Mouse (Mus musculus) liver, postnatal 0 days (tissue): ENCODE measurements around the gene Galnt10. TPM values are rescaled to one million over a fixed set of nuclear protein-coding genes. Genes with fewer than 3 reads are reported as not detected.
"Not testable (repeated sequence)": the region's sequence is repeated elsewhere in the genome, so short reads cannot be mapped to it uniquely, and the experiment has no call there.

Source experiments
- ATAC-seq: fragments of 200-750 bp; cut with Nextera tagmentation; 2 replicates; pipeline ENCODE4 v1.8.0; 2017; ENCODE audit warnings: mild to moderate bottlenecking, moderate library complexity
- DNase-seq: peaks from one replicate; pipeline ENCODE4 v3.0.0-alpha.2; 2016
- H3K27ac ChIP-seq: fragments of 300-500 bp; sonication (generic); 2 replicates; pipeline ENCODE4 v1.5.1; 2014; ENCODE audit warnings: antibody characterized with exemption, moderate library complexity, mild to moderate bottlenecking, low read depth
- H3K27me3 ChIP-seq: fragments of 300-500 bp; sonication (generic); 2 replicates; pipeline ENCODE4 v1.6.1; 2014; ENCODE audit warnings: low read length, control low read depth, mixed read lengths; ENCODE audit not compliant: insufficient read depth
- H3K36me3 ChIP-seq: fragments of 300-500 bp; sonication (generic); replicated peaks from 2 replicates; pipeline ENCODE4 v1.6.1; 2014; ENCODE audit warnings: mild to moderate bottlenecking, control low read depth, low read length, moderate library complexity, mixed read lengths; ENCODE audit not compliant: insufficient read depth
- H3K4me1 ChIP-seq: fragments of 300-500 bp; sonication (generic); 2 replicates; pipeline ENCODE4 v1.6.1; 2014; ENCODE audit warnings: antibody characterized with exemption, mild to moderate bottlenecking, control low read depth; ENCODE audit not compliant: insufficient read depth
- H3K4me2 ChIP-seq: fragments of 300-500 bp; sonication (generic); 2 replicates; pipeline ENCODE4 v1.6.1; 2014; ENCODE audit warnings: low read depth, mild to moderate bottlenecking, low read length, moderate library complexity, mixed read lengths
- H3K4me3 ChIP-seq: fragments of 300-500 bp; sonication (generic); 2 replicates; pipeline ENCODE4 v1.5.1; 2014; ENCODE audit warnings: low read depth, low read length
- H3K9ac ChIP-seq: fragments of 300-500 bp; sonication (generic); replicated peaks from 2 replicates; pipeline ENCODE4 v1.6.1; 2014; ENCODE audit warnings: mild to moderate bottlenecking, moderate library complexity
- H3K9me3 ChIP-seq: fragments of 300-500 bp; sonication (generic); 2 replicates; pipeline ENCODE4 v1.6.1; 2016; ENCODE audit warnings: mild to moderate bottlenecking, control low read depth, low read length, mixed read lengths
- CTCF ChIP-seq: sonication (generic); IDR thresholded peaks from 2 replicates; pipeline ENCODE4 v1.5.1; 2016; ENCODE audit warnings: antibody characterized with exemption, low read depth
- EP300 ChIP-seq: IDR thresholded peaks from 2 replicates; pipeline ENCODE4 v1.6.1; 2016; ENCODE audit warnings: antibody characterized with exemption, low read depth, mild to moderate bottlenecking
- WGBS: fragments of 180-500 bp; shearing (Covaris S2); extraction: QIAGEN DNeasy Blood & Tissue Kit; methylation state at CpG from one replicate; pipeline ENCODE4 v1.1.7; 2014; ENCODE audit not compliant: insufficient replicate concordance; 5-methylcytosine and 5-hydroxymethylcytosine counted together
- polyA plus RNA-seq: library from polyadenylated mRNA; unstranded; fragments of >200 nt; fragmentation: Nextera tagmentation; extraction: Ambion mirVana; gene quantifications from 2 replicates; pipeline ENCODE4 v1.2.1, GENCODE M21; 2015

Galnt10 gene
- polyA plus RNA-seq, 1 experiment from 2014 or later: 8.2 TPM

DNA sequence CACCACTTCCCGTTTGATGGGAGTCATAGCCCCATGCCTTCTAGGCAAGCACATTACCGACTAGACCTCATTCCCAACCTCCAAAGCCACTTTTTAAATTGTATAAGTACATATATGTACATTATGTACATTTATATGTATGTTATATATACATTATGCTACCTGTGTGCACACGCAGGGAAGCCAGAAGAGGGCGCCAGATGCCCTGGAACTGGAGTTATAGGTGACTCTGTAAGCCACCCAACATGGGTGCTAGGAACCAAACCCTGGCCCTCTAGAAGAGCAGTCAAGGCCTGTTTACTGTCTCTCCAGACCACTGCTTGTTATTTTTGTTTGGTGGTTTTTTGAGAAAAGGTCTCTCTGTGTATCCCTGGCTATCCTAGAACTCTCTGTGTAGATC lies 172.9 kb downstream of the Galnt10 start:
- no peaks in the 10 kb centered on the region for H3K9me3 ChIP-seq
- no peak overlapping the region for H3K4me3 ChIP-seq
- no peak overlapping the region for H3K27ac ChIP-seq
- WGBS: 80% methylated on average over 4 of the region's 4 CpGs
- H3K4me1 ChIP-seq: no peaks in the 10 kb centered on the region
- ATAC-seq (no peak), DNase-seq (no peak)
- no peaks in the 10 kb centered on the region for H3K27me3 ChIP-seq
- H3K36me3 ChIP-seq: 0 out of 2 replicates have a peak, but pooled peaks cover under 1% of the 10 kb centered on the region
- TF ChIP-seq CTCF: peak; percentile 25; the same call in 1 of the 2 replicates
- no peak for TF ChIP-seq EP300
- no peak overlapping the region for H3K4me2 ChIP-seq
- no peak overlapping the region for H3K9ac ChIP-seq

DNA sequence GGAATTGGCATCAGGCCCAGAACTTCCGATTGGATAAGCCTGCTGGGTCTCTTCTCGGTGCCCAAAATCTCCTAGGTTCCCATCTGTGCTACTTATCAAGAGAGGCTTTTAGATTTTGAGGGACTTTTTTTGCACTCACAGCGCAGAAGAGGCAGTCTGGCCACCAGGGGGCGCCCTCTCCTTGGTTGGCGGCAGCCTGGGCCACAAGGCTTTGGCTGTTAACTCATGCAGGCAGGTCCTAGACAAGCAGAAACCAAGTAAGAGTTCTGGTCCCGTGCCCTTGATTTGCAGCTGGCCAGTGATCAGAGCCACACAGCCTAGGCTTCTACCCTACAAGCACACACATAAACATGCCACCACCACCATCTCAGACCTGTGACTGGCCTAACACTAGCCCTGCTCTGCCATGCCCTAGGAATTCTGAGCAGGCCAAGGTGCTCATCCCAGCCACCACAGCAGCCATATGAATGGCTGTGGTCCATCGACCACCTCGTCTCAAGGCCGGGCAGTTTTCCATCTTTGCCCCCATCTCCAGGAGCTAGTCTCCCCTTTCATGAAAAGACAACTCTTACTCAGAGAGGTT lies 174.8 kb downstream of the Galnt10 start:
- DNase-seq (peak; percentile 88), ATAC-seq (0 out of 2 replicates have a peak, but pooled peaks have one; percentile 31)
- Histone ChIP-seq H3K4me1 (no peaks in the 10 kb centered on the region), H3K27ac (no peak overlapping the region), H3K27me3 (no peaks in the 10 kb centered on the region), H3K36me3 (no peaks in the 10 kb centered on the region), H3K9ac (no peak overlapping the region), H3K9me3 (no peaks in the 10 kb centered on the region), H3K4me2 (no peak overlapping the region), H3K4me3 (no peak overlapping the region)
- TF ChIP-seq CTCF (peak; percentile 93), EP300 (no peak)
- 20% methylated on average over 9 of the region's 9 CpGs for WGBS

DNA sequence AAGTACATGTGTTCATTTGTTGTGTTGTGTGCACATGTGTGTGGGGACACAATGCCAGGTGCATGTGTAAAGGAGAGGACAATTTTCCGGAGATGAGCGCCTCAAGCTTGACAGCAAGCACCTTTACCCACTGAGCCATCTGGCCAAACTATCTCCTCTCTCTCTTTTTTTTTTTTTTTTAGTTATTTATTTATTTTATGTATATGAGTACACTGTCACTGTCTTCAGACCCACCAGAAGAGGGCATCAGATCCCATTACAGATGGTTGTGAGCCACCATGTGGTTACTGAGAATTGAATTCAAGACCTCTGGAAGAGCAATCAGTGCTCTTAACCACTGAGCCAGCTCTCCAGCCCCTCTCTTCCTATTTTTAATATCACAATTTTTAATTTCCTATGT lies 177.9 kb downstream of the Galnt10 start:
- not testable (repeated sequence) for H3K4me2 ChIP-seq, H3K9me3 ChIP-seq, H3K27ac ChIP-seq, H3K4me1 ChIP-seq, H3K36me3 ChIP-seq, H3K9ac ChIP-seq, DNase-seq, ATAC-seq, H3K4me3 ChIP-seq
- WGBS: 91% methylated on average over 2 of the region's 2 CpGs
- TF ChIP-seq CTCF: peak; percentile 14; the same call in 1 of the 2 replicates
- H3K27me3 ChIP-seq: peaks cover 21% of the 10 kb centered on the region

DNA sequence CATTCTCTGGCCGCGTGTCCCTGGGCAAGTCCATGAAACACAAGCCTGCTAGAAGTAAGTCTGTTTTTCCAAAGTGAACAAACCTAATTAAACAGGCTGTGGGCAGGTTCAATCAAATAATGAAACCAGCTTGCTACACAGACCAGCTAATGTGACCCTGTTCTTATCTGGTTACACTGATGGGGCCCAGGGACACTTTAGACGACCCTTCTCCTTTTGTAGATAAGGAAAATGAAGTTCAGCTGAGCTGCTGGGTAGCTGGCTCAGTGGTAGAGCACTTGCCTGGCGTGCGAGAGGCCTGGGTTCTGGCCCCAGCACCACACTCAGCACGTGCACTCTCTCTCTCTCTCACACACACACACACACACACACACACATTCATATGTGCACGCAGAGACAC lies 178.5 kb downstream of the Galnt10 start:
- Histone ChIP-seq H3K9me3 (no peaks in the 10 kb centered on the region), H3K27me3 (peaks cover 26% of the 10 kb centered on the region), H3K4me2 (no peak overlapping the region), H3K27ac (no peak overlapping the region), H3K9ac (no peak overlapping the region), H3K4me1 (peaks cover 7% of the 10 kb centered on the region), H3K36me3 (no peaks in the 10 kb centered on the region), H3K4me3 (no peak overlapping the region)
- 58% methylated on average over 7 of the region's 7 CpGs for WGBS
- no peak for DNase-seq
- no peak for TF ChIP-seq EP300
- no peak for TF ChIP-seq CTCF
- ATAC-seq: no peak

DNA sequence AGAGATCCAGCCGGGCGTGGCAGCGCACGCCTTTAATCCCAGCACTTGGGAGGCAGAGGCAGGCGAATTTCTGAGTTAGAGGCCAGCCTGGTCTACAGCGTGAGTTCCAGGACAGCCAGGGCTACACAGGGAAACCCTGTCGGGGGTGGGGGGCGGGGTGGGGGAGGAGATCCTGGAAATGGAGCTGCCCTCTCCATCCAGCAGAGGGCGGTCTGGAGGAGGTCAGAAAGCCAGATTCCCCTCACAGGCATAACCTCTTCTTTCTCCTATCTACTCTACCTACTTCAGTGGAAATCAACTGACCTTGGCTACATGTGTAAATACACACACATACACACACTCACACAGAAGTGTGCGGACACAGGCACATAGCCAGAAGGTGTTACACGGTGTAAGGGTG lies 180.0 kb downstream of the Galnt10 start:
- TF ChIP-seq CTCF: peak; percentile 28; the same call in 1 of the 2 replicates
- not testable (repeated sequence) for H3K4me2 ChIP-seq, ATAC-seq, H3K9ac ChIP-seq, H3K27ac ChIP-seq, H3K4me1 ChIP-seq, H3K9me3 ChIP-seq, DNase-seq, H3K36me3 ChIP-seq, H3K4me3 ChIP-seq
- peaks cover 41% of the 10 kb centered on the region for H3K27me3 ChIP-seq
- 48% methylated on average over 11 of the region's 11 CpGs for WGBS

DNA sequence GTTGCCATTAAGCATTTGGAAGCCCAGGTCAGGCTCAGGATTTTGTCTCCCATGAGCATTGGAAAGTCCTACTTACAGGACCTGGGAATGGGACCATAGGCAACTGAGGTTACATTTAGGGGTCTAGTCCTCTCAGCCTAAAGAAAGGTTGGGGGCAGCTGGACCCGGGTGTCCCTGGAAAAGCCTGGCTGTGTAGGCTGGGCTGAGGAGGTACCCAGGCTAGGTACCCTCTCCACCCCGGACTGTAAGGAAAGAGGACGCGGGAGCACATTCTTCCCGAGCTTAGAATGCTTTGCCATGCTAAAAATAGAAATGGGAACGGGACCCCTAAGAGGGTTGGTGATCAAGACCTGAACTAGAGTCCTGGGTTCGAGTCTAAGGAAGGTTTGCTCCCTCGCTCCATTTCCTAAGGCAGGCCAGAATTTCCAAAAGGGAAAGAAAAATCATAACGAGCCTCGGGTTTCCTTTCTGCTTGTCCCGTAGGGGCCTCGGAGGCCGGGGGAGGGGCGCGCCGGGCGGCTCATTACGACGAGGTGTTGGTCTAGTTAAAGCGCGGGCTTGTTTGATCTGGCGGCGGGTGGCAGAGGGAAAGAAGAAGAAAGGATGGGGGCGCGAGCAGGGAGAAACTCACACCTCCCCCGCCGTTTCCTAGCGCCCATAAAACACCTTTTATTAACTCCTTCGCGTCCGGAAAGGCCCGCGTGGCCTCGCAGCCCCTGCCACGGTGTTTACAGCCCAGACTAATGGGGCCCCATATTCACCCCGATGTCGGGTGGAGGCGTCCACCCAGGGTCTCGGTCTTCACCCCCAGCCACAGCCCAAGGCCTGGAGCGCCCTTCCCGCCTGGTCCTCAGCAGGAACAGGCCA lies 182.0 kb downstream of the Galnt10 start:
- no peak overlapping the region for H3K27ac ChIP-seq
- DNase-seq (no peak), ATAC-seq (no peak)
- H3K4me3 ChIP-seq: peak overlapping the region; percentile 26; the same call in 1 of the 2 replicates
- no peak for TF ChIP-seq EP300
- no peak for TF ChIP-seq CTCF
- H3K9ac ChIP-seq: no peak overlapping the region
- peak overlapping the region; percentile 61 for H3K4me2 ChIP-seq
- no peaks in the 10 kb centered on the region for H3K36me3 ChIP-seq
- peaks cover 62% of the 10 kb centered on the region for H3K27me3 ChIP-seq
- no peaks in the 10 kb centered on the region for H3K9me3 ChIP-seq
- 2% methylated on average over 39 of the region's 41 CpGs for WGBS
- H3K4me1 ChIP-seq: peaks cover 7% of the 10 kb centered on the region
